Mouse (Mus musculus): ENCODE data around the gene Sod2. TPM values are rescaled to one million over a fixed set of nuclear protein-coding genes. Genes with fewer than 3 reads are reported as not detected.
"Not testable (repeated sequence)": the region's sequence is repeated elsewhere in the genome, so short reads cannot be mapped to it uniquely, and the experiment has no call there.

Sod2 gene
- total RNA-seq, 2 experiments from 2014 or later = 267 to 275 TPM

DNA sequence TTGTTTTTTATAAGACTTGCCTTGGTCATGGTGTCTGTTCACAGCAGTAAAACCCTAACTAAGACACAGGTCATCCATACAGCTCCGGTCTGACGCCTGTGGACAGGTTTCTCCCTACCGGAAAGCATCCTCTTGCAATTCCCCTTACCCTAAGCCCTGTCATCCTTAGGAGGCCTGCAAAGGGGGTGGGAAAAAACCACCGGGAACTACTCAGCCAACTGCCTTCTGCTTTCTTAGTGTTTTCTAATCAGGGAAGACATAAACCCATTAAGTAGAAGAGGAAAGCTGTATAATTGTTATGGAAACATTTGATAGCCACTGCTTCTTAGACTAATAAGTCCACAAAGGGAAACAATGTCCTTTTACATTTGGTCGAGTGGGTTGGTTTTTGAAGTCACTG lies 338 bp downstream of the Sod2 start:
- intact Hi-C loops (cut with DNase I) = loop anchor here (2.0 kb wide), 1 partner anchor 14 kb away; no protein-coding TSS in a partner anchor

DNA sequence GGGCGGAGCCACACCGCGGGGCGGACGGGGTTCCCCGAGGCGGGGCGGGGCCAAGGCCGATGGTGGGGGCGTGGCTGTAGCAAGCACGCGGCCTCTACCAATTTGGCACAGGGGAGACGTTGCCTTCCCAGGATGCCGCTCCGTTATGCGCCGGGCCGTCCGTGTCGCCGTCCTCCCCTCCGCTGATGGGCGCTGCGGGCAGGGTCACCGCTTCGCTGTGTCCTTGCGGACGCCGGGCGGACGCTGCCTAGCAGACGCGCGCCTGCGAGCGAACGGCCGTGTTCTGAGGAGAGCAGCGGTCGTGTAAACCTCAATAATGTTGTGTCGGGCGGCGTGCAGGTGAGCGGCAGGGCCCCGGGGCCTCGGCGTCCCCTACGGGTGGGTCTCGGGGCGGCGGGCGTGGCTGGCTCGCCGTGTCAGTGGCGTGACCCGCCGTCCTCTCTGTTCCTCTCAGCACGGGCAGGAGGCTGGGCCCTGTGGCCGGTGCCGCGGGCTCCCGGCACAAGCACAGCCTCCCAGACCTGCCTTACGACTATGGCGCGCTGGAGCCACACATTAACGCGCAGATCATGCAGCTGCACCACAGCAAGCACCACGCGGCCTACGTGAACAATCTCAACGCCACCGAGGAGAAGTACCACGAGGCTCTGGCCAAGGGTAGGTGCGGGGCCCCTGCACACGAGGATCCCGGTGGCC lies 1.2 kb downstream of the Sod2 start:
- intact Hi-C loops (cut with DNase I) = loop anchor here (2.0 kb wide), 1 partner anchor 15 kb away; no protein-coding TSS in a partner anchor
- peak; percentile 97 to 99 for DNase-seq (ENCODE audit: low spot score in 2 of 2)

More for the DNA sequence above, 338 bp downstream of the Sod2 start:
- no peak for DNase-seq (ENCODE audit: low spot score in 2 of 2)

DNA sequence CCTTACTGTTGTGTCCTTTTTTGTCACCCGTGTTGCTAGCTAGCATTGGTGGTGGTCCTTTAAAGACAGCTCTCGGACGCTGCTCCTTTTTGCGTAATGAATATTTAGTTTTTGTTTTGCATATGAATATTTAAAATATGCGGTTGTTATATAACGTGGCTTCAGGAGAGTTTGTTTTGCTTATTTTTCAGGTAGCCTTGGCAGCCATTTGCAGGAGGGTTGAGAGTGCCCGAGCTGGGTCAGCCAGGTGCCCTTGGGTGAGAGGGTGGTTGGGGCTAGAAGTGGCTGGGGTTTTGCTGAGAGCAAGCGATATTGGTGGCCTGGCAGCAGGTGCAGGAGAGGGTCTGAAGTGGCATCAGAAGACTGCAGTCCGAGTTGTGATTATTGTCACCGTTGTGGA lies 1.9 kb downstream of the Sod2 start:
- intact Hi-C loops (cut with DNase I) = no loop called here
- no peak for DNase-seq (ENCODE audit: low spot score in 2 of 2)

DNA sequence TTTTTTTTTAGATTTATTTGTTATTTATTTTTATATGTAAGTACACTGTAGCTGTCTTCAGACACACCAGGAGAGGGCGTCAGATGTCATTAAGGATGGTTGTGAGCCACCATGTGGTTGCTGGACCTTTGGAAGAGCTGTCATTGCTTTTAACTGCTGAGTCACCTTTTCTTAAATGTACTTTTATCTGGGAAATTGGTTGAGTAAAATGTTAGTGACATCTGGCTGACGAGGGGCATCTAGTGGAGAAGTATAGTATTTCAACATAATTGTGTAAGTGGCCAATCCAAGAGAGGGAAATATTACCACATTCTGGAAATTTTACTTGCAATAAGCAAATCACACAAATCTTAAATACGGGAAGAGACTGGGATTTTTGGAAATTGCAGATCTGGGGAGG lies 3.2 kb downstream of the Sod2 start:
- intact Hi-C loops (cut with DNase I) = no loop called here
- peak in 1 of 2 experiments; percentile 67 for DNase-seq (ENCODE audit: low spot score in 2 of 2)

DNA sequence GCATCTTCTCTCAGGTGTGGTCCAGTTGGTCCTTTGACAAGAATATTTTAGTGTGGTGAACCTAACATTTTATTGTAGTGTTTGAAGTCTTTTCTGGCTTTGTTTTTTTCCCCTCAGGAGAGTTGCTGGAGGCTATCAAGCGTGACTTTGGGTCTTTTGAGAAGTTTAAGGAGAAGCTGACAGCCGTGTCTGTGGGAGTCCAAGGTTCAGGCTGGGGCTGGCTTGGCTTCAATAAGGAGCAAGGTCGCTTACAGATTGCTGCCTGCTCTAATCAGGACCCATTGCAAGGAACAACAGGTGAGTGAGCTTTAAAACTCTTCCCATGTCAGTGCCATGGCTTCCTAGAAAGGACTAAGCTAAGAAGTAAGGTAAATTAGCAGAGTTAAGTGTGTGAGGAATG lies 6.7 kb downstream of the Sod2 start:
- no peak for DNase-seq (ENCODE audit: low spot score in 2 of 2)
- intact Hi-C loops (cut with DNase I) = no loop called here

DNA sequence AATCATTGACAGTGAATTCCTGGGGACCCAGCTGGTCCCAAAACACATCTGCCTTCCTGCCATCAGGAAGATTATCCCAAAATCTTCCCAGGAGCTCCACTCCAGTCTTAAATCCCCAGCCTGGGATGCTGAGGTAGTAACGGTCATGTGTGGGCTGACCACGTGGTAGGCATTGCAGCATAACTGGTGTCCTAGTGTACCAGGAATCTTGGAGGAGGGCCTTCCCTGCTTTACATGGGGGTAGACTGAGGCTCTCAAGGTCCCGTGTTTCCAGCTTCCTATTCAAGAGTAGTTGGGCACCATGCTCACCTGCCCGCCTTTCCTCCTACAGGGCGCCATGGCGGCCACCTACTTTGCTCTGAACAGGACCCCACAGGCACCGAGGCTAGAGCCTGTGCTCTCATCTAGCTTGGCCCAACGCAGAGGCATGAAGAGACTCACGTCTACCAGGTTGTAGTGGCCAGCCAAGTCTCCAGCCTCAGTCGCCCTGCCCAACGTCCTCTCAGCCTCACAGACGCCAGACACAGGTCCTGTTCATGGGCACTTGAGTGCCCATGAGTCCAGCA lies 30.1 kb downstream of the Sod2 start:
- intact Hi-C loops (cut with DNase I); DNase-seq (ENCODE audit: low spot score in 2 of 2): not testable (repeated sequence)

DNA sequence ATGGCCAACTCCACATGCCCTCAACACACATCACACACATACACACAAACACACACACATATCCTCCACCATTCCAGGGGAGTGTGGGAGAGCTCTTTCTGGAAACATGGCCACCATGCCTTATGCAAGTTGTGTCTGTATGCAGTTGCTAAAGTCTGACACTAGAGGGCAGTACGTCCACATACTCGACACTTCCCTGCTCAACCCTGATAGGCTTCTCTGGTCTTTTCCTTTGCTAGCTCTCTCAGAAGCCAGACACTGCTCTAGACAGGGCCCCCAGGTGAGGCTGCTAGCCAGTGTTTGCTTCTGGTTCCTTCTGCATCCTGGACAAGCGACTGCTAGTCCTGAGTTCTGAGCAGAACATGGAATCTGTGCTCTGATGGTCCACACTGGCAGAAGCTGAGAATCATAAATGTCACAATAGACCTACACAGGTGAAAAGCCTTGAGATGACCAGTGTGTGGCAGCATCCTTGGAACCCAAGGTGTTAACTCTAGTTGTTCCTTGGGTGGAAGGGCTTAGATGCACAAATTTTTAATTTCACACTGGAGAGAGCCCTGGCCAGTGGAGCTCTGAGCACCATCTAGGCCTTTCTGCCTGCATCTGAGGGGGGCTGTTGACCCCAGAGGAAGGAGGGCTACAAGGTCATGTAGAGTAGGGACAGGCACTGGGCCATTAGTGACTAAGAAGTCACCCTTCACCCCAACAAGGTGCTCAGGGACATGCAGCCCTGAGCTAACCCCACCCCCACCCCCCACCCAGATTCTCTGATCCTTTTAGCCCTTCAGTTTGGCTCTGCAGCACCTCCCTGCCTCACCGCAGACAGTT lies 37.4 kb downstream of the Sod2 start:
- intact Hi-C loops (cut with DNase I) = not testable (repeated sequence)
- peak; percentile 61 to 69 for DNase-seq (ENCODE audit: low spot score in 2 of 2)

DNA sequence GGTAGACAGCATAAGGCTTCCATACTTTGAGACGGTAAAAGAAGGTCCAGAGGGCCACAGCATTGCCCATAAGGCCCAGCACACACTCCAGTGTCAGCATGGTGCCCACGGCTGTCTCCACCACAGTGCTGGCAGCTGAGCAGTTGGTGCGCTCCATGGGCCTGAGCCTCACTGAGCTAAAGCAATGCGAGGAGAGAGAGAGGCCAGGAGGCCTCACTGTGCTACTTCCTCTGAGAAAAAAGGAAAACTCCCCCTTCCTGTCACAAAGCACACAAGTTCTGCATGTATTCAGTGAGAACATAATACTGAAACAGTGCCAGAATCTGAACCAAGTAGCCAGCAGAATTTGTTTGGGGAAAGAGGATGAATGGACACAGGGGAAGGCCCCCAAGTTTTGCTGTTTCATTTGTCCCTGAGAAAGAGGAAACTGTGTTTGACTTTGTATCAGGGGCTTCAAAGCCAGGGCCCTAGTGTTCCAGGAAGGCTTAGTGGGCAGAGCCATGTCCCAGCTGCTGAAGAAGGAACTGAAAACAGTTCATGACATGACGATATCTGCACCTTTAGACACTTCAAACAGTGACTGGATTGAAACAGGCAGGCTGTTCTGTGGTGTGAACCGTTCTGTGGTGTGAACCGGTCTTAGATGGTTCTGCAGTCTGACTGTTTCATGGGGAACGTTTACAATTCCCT lies 45.6 kb downstream of the Sod2 start, which contains the start of gene Gpr31b:
Gene Gpr31b, minus strand, starts transcription at position 173 of the 690 bp plus-strand sequence.
- intact Hi-C loops (cut with DNase I); DNase-seq (ENCODE audit: low spot score in 2 of 2): not testable (repeated sequence)

DNA sequence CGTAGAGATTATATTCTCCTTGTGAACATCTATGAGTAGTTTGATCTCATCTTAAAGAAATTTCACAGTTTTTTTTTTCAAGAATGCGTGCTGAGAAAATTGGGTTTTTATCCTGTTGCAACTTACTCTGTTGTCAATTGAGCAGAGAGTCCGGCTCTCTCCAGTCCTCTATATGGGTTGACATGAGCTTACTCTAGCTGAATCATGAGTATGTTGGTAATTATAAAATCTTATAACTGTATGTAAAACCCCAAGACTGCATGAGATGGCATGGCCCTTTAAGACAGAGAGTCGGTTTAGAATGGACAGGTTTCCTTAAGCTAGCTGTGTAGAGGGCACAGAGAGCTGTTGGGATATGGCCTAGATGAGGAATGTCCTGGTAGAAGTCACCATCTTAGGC lies 54.2 kb downstream of the Sod2 start, which contains the start of gene Tcp10b:
Gene Tcp10b, plus strand, starts transcription at position 301 of the 400 bp plus-strand sequence.
- DNase-seq (ENCODE audit: low spot score in 2 of 2); intact Hi-C loops (cut with DNase I): not testable (repeated sequence)

DNA sequence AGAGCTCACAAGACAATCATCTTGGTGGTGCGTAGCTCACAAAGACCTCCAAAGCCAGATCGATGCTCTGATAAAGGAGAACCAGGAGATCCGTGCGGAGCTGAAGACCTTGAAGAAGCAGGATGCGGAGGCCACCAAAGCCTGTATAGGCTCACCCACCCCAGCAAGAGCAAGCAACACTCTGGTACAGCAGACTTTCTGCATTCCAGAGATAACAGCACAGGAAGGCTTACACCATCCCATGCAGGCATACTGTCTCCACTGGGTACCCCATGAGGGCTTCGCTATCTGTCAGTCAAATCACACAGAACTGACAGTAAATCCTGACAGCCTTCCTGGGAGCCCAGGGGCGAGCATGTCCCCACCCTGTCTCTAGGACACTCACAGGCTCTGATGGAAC lies 56.2 kb downstream of the Sod2 start:
- DNase-seq (ENCODE audit: low spot score in 2 of 2); intact Hi-C loops (cut with DNase I): not testable (repeated sequence)

DNA sequence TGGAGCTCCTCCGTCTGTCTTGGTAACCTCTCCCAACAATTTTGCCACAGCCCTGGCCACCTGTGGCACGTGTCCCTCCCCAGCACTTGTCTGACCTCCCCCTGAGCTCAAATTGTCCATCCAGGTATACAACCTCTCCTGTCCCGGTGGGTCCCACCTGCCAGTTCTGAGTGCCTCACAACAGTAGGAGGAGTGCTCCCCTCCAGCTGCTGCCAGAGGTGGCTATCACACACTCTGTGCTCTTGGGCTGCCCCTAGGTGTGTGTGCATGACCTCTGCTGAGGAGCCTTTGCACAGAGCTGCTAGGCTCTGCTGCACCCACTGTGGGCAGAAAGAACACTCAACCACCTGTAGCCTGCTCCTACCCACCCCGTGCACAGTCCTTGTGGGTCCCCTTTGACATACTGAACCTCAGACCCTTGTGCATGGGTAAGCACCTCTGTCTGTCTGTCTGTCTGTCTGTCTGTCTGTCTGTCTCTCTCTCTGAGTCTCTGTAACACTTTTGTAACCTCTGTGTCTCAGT lies 61.3 kb downstream of the Sod2 start:
- DNase-seq (ENCODE audit: low spot score in 2 of 2); intact Hi-C loops (cut with DNase I): not testable (repeated sequence)

DNA sequence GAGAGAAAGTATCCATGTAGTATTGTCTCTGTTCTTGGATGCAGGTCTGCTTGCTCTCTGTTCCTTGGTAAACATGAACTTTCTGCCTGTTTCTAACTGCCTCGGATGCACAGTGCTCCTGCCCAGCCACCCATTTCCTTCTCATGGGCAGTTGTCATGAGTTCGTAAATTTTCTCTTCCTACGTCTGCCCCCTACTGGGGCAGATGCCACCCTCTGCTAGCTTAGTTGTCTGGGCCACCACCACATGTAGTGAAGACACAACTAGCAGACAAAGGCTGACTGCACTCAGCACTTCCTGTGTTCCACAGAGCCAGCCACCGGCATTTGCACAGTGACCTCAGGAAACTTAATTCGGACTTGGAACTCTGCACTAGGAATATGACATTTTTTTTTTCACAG lies 62.6 kb downstream of the Sod2 start:
- intact Hi-C loops (cut with DNase I); DNase-seq (ENCODE audit: low spot score in 2 of 2): not testable (repeated sequence)

Other genes with a start within 250 kb of the Sod2 start
- 10 to 100 TPM; 28.5 to 29.2 TPM for gene Igf2r, start 237.2 kb upstream of the Sod2 start, total RNA-seq (2021)
- 10 to 100 TPM; 37.2 to 39.0 TPM for gene Mas1, start 138.7 kb upstream of the Sod2 start, total RNA-seq (2021)
- gene Mrgprh, start 130.8 kb upstream of the Sod2 start, total RNA-seq (2021) = under 1 TPM in 1 of 2 experiments, not detected in 1; 0.37 TPM
- gene Pnldc1, start 96.6 kb upstream of the Sod2 start, total RNA-seq (2021) = 1 to 10 TPM; 2.3 to 2.7 TPM
- 100 to 1,000 TPM; 210 to 217 TPM for gene Tcp1, start 91.1 kb upstream of the Sod2 start, total RNA-seq (2021)
- gene Mrpl18, start 90.5 kb upstream of the Sod2 start, total RNA-seq (2021) = 10 to 100 TPM; 59.7 to 65.2 TPM
- gene Acat3, start 66.2 kb upstream of the Sod2 start, total RNA-seq (2021) = 1 to 10 TPM; 2.6 to 3.9 TPM
- gene Acat2, start 46.1 kb upstream of the Sod2 start, total RNA-seq (2021) = 10 to 100 TPM; 59.1 to 60.8 TPM
- 10 to 100 TPM; 50.9 to 53.6 TPM for gene Wtap, start 12.7 kb upstream of the Sod2 start, total RNA-seq (2021)
- not detected for gene Gpr31b, start 45.5 kb downstream of the Sod2 start, total RNA-seq (2021)
- under 1 TPM; 0.23 to 0.30 TPM for gene Tcp10b, start 54.3 kb downstream of the Sod2 start, total RNA-seq (2021)
- under 1 TPM in 1 of 2 experiments, not detected in 1; 0.14 TPM for gene Unc93a, start 125.0 kb downstream of the Sod2 start, total RNA-seq (2021)
- gene Smok2a, start 214.3 kb downstream of the Sod2 start, total RNA-seq (2021) = not detected
- not detected for gene Smok2b, start 223.4 kb downstream of the Sod2 start, total RNA-seq (2021)

Data from left cerebral cortex, postnatal 25 days (tissue).